Mouse (Mus musculus): ENCODE results near the gene BC147527.

GRCm38 (mm10) chr13:120299324-120299894, 783 bp upstream of the BC147527 start:
- TF ChIP-seq CHD2 (IDR thresholded peaks at IDR 0.05; ENCODE audit: low read depth, low read length) (no peak), ZNF384 (IDR thresholded peaks at IDR 0.05; ENCODE audit: low read depth, low read length) (no peak), HCFC1 (IDR thresholded peaks at IDR 0.05; ENCODE audit: borderline replicate concordance, insufficient read depth, low read length) (no peak), MAFK (IDR thresholded peaks at IDR 0.05; ENCODE audit: insufficient read depth, low read depth, low read length) (no peak)

All from ES-E14 (cell line).